Mouse (Mus musculus) heart, embryonic 11.5 days (tissue): Measurements from ENCODE around the gene Tmem35b. TPM values are rescaled to one million over a fixed set of nuclear protein-coding genes. Genes with fewer than 3 reads are reported as not detected.

Source experiments
- polyA plus RNA-seq: library from polyadenylated mRNA; unstranded; fragments of >200 nt; fragmentation: Nextera tagmentation; extraction: Ambion mirVana; gene quantifications from 2 replicates; pipeline ENCODE4 v1.2.1, GENCODE M21; 2014

Gene Tmem35b
- polyA plus RNA-seq, 1 experiment from 2014 or later = 13.9 TPM

Other genes starting within 250 kb of the Tmem35b start
- 16.1 and 17.9 TPM in 2 replicates for gene Zmym4, start 155.6 kb upstream of the Tmem35b start, polyA plus RNA-seq
- gene Sfpq, start 102.4 kb upstream of the Tmem35b start, polyA plus RNA-seq = 58.6 and 78.9 TPM in 2 replicates
- 16.9 and 18.2 TPM in 2 replicates for gene Zmym1, start 62.5 kb upstream of the Tmem35b start, polyA plus RNA-seq
- gene Zmym6, start 46.3 kb upstream of the Tmem35b start, polyA plus RNA-seq = 13.0 and 15.3 TPM in 2 replicates
- gene Dlgap3, start 45.5 kb downstream of the Tmem35b start, polyA plus RNA-seq = 1.2 and 1.4 TPM in 2 replicates
- gene Smim12, start 120.1 kb downstream of the Tmem35b start, polyA plus RNA-seq = 62.2 and 67.7 TPM in 2 replicates
- gene Gja4, start 190.3 kb downstream of the Tmem35b start, polyA plus RNA-seq = 40.6 and 41.5 TPM in 2 replicates
- 0.16 and 0.41 TPM in 2 replicates for gene Gjb3, start 207.2 kb downstream of the Tmem35b start, polyA plus RNA-seq
- not detected in 2 replicates for gene Gjb4, start 230.4 kb downstream of the Tmem35b start, polyA plus RNA-seq
- gene Gjb5, start 234.5 kb downstream of the Tmem35b start, polyA plus RNA-seq = 0.45 and 0.70 TPM in 2 replicates